Mouse (Mus musculus) neural tube, embryonic 12.5 days (tissue): ENCODE data around the gene Rbm19. TPM values are rescaled to one million over a fixed set of nuclear protein-coding genes. Genes with fewer than 3 reads are reported as not detected.

Experiments
- ATAC-seq: fragments of 200-750 bp; cut with Nextera tagmentation; 2 replicates; pipeline ENCODE4 v1.8.0; 2017; ENCODE audit warnings: low read depth, mild to moderate bottlenecking, moderate TSS enrichment, moderate library complexity; ENCODE audit not compliant: low FRiP score
- H3K27ac ChIP-seq: fragments of 300-500 bp; sonication (generic); 2 replicates; pipeline ENCODE4 v1.5.1; 2016
- H3K27me3 ChIP-seq: fragments of 300-500 bp; sonication (generic); replicated peaks from 2 replicates; pipeline ENCODE4 v1.6.1; 2016; ENCODE audit warnings: mild to moderate bottlenecking
- H3K36me3 ChIP-seq: fragments of 300-500 bp; sonication (generic); 2 replicates; pipeline ENCODE4 v1.6.1; 2016; ENCODE audit warnings: mild to moderate bottlenecking
- H3K4me1 ChIP-seq: fragments of 300-500 bp; sonication (generic); 2 replicates; pipeline ENCODE4 v1.6.1; 2016
- H3K4me2 ChIP-seq: fragments of 300-500 bp; sonication (generic); replicated peaks from 2 replicates; pipeline ENCODE4 v1.6.1; 2016; ENCODE audit warnings: mild to moderate bottlenecking
- H3K4me3 ChIP-seq: fragments of 300-500 bp; sonication (generic); 2 replicates; pipeline ENCODE4 v1.5.1; 2016
- H3K9ac ChIP-seq: fragments of 300-500 bp; sonication (generic); 2 replicates; pipeline ENCODE4 v1.6.1; 2016; ENCODE audit warnings: mild to moderate bottlenecking
- H3K9me3 ChIP-seq: fragments of 300-500 bp; sonication (generic); 2 replicates; pipeline ENCODE4 v1.6.1; 2016; ENCODE audit warnings: mild to moderate bottlenecking
- WGBS: fragments of 180-500 bp; shearing (Covaris S2); methylation state at CpG from one replicate; pipeline ENCODE4 v1.1.7; 2016; 5-methylcytosine and 5-hydroxymethylcytosine counted together
- polyA plus RNA-seq: library from polyadenylated mRNA; unstranded; fragments of >200 nt; fragmentation: Nextera tagmentation; extraction: Ambion mirVana; gene quantifications from 2 replicates; pipeline ENCODE4 v1.2.1, GENCODE M21; 2016

Rbm19 gene
- polyA plus RNA-seq, 1 experiment from 2014 or later: 27.4 TPM

DNA sequence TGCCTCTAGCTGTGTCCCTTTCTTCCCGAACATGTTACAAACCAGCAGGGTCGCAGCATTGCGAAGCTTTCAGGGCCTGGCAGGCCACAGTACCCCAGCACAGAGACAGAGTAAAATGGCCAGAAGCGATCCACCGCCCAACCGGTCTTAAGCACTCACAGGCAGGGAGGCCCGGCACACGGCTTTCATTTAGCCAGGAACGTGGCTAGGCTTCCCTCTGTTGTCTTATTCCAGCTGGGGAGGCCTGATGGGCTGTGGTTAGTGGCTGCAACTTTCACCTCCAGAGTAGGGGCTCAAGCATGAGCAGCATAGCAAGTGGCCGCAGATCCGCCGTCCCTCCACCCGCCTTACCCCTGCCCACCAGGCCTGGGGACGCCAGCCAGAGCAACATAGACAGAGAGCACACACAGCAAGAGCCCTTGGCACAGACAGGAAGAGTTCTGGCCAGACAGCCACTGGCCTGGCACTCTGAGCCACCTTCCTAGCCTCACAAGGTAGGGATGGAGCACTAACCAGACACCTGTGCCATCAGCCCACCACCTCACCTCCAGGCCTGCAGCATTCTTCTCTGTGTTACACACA lies 73.8 kb downstream of the Rbm19 start:
- no peak for ATAC-seq
- H3K9ac ChIP-seq: 0 out of 2 replicates have a peak overlapping the region, but pooled peaks have one; percentile 26
- 85% methylated on average over 14 of the region's 14 CpGs for WGBS

DNA sequence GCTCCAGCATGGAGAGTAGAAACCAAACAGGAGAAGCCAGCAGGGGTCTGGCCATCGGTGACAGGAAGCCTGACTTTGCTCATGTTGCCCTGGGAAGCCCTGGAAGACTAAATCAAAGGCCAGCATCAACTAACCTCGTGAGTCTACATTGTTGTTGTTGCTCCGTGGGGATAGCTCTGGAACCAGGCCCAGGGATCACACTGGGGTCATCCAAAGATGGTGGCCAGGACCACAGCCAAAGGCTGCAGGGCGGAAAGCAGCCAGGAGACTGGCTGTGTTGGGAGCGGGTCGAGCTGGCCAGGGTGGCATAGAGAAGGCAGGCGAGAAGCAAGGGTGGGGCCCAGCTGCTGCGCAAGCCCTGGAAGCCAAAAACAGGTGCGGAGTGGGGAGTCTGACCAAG lies 75.4 kb downstream of the Rbm19 start:
- Histone ChIP-seq H3K9ac (no peak overlapping the region), H3K27me3 (no peaks in the 10 kb centered on the region), H3K4me1 (peaks cover 39% of the 10 kb centered on the region), H3K4me3 (no peak overlapping the region), H3K27ac (no peak overlapping the region), H3K9me3 (no peaks in the 10 kb centered on the region), H3K36me3 (no peaks in the 10 kb centered on the region), H3K4me2 (no peak overlapping the region)
- ATAC-seq: no peak
- WGBS: 91% methylated on average over 9 of the region's 9 CpGs

More for the DNA sequence above, 73.8 kb downstream of the Rbm19 start:
- H3K36me3 ChIP-seq: no peaks in the 10 kb centered on the region
- H3K4me3 ChIP-seq: no peak overlapping the region
- no peak overlapping the region for H3K27ac ChIP-seq
- H3K9me3 ChIP-seq: no peaks in the 10 kb centered on the region
- no peaks in the 10 kb centered on the region for H3K27me3 ChIP-seq
- no peak overlapping the region for H3K4me2 ChIP-seq
- H3K4me1 ChIP-seq: peaks cover 24% of the 10 kb centered on the region

DNA sequence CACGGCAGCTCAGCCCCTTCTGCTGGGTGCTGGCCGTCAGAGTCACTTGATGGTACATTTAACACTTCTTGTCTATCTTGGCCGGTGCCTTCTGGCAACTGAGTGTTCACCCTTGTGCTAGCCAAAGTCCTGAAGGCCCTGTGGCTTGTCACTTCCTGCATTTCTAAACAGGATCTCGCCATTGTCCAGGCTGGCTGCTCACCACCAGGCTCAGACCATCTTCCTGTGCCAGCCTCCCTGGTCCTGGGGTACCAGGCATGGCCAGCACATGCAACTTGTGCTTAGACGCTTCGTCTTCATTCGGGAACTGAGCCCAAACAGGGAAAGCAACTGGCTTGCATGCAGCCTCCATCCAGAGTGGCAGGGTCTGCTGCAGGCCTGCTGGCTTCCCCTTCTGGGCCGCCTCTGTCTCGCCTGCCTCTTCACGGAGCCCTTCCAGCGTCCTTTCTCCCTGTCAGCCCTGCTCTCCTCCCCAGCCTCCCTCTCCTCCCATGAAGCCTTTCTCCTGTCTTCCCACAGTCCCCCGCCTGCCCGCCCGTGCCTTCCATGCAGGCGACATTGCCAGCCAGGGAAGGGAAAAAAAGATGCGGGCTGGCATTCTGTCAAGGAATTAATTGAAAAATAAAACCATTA lies 78.2 kb downstream of the Rbm19 start:
- peak overlapping the region; percentile 46 for H3K27ac ChIP-seq
- H3K4me3 ChIP-seq: no peak overlapping the region
- 66% methylated on average over 16 of the region's 16 CpGs for WGBS
- H3K4me2 ChIP-seq: no peak overlapping the region
- no peaks in the 10 kb centered on the region for H3K9me3 ChIP-seq
- 0 out of 2 replicates have a peak, but pooled peaks cover 8% of the 10 kb centered on the region for H3K36me3 ChIP-seq
- no peak for ATAC-seq
- peaks cover 40% of the 10 kb centered on the region for H3K4me1 ChIP-seq
- H3K9ac ChIP-seq: no peak overlapping the region
- H3K27me3 ChIP-seq: no peaks in the 10 kb centered on the region

DNA sequence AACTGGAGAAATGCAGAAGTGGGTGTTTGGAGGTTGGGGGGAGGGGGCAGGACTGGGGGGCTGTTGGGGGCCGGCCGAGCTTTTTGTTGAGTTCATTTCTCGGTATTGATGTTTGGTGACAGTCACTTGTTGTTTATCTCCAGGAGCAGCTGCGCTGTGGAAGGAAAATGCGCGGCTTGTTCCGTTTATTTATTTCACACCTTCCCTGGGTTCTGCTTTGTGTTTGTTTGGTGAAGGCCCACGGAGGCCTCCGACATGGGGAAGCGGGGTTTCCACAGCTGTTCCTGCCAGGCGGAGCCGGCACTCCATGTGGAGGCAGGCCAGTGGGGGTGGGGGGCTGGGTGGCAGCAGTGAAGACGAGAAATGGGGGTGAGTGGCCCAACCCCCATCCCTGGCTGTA lies 78.7 kb downstream of the Rbm19 start:
- Histone ChIP-seq H3K4me1 (peaks cover 40% of the 10 kb centered on the region), H3K9me3 (no peaks in the 10 kb centered on the region), H3K9ac (no peak overlapping the region), H3K4me2 (no peak overlapping the region), H3K27me3 (no peaks in the 10 kb centered on the region), H3K4me3 (no peak overlapping the region), H3K36me3 (peaks cover 13% of the 10 kb centered on the region), H3K27ac (peak overlapping the region; percentile 46)
- 54% methylated on average over 13 of the region's 13 CpGs for WGBS
- no peak for ATAC-seq

DNA sequence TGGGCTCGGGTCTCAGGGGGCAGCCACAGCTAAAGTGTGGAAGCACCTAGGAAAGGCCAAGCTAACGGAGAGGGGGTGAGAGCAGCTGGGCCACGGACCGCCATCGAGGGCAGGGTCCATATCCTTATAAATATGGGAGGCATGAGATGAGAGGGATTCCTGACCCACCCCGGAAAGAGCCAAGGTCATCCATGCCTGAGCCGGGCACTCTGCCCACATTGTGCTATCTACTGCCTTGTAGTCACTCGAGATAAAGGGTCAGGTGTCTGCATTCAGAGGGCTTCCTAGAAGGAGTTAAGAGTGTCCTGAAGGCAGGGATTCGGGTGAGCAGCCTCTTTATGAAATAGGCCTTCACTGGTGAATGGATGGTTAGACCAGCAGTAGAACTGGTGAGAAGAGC lies 80.6 kb downstream of the Rbm19 start:
- Histone ChIP-seq H3K27ac (no peak overlapping the region), H3K4me2 (no peak overlapping the region), H3K36me3 (peaks cover 17% of the 10 kb centered on the region), H3K9me3 (no peaks in the 10 kb centered on the region), H3K27me3 (no peaks in the 10 kb centered on the region), H3K9ac (peak overlapping the region; percentile 40), H3K4me1 (peaks cover 36% of the 10 kb centered on the region), H3K4me3 (no peak overlapping the region)
- 89% methylated on average over 9 of the region's 9 CpGs for WGBS
- ATAC-seq: no peak

DNA sequence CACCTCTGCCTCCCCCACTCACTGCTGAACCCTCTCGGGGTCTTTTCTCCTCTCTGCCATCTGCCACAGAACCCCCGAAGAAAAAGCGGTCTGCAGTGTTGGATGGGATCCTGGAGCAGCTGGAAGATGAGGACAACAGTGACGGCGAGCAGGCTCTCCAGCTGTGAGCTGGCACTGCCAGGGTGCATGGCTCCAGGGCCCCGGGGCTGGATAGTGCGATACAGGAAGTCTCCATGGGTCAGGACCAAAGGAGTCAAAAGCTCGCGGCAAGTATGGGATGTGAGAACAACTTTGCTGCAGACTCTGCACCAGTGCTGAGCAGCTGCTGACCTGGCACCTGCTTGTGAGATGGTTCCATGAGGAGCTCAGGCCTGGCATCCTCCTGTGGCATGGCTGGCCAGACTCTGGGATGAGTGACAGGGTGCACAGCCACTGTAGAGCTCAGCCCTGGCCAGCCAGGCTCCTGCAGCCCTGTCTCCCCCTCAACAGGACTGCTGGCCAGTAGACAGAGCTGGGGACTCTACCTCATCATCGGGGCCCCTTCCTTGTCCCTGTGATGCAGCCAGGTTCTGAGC lies 81.6 kb downstream of the Rbm19 start:
- 86% methylated on average over 10 of the region's 10 CpGs for WGBS
- H3K27ac ChIP-seq: no peak overlapping the region
- peaks cover 17% of the 10 kb centered on the region for H3K36me3 ChIP-seq
- H3K27me3 ChIP-seq: no peaks in the 10 kb centered on the region
- H3K4me3 ChIP-seq: no peak overlapping the region
- peaks cover 30% of the 10 kb centered on the region for H3K4me1 ChIP-seq
- H3K4me2 ChIP-seq: no peak overlapping the region
- no peak overlapping the region for H3K9ac ChIP-seq
- ATAC-seq: no peak
- H3K9me3 ChIP-seq: no peaks in the 10 kb centered on the region

DNA sequence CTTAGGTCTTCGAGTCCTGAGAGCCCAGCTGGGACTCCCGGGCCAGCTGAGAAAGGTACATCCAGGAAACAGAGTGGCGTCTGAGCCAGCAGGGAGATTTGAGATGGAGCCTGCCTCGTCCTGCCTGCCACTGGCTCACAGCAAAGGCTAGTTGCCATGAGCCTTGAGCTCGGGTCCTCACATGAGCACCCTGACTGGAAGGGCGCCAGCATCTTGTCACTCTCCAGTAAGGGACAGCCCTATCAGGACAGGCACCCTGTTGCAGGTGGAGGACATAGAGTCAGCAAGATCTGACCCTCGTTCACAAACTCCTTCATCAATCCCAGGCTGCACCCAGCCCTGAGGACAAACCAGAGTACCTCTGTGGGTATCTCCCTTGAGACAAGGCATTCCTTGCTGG lies 83.6 kb downstream of the Rbm19 start:
- no peak overlapping the region for H3K9ac ChIP-seq
- H3K27ac ChIP-seq: no peak overlapping the region
- 92% methylated on average over 7 of the region's 7 CpGs for WGBS
- peaks cover 19% of the 10 kb centered on the region for H3K4me1 ChIP-seq
- H3K9me3 ChIP-seq: no peaks in the 10 kb centered on the region
- H3K4me3 ChIP-seq: no peak overlapping the region
- peaks cover 17% of the 10 kb centered on the region for H3K36me3 ChIP-seq
- H3K27me3 ChIP-seq: no peaks in the 10 kb centered on the region
- ATAC-seq: no peak
- no peak overlapping the region for H3K4me2 ChIP-seq

DNA sequence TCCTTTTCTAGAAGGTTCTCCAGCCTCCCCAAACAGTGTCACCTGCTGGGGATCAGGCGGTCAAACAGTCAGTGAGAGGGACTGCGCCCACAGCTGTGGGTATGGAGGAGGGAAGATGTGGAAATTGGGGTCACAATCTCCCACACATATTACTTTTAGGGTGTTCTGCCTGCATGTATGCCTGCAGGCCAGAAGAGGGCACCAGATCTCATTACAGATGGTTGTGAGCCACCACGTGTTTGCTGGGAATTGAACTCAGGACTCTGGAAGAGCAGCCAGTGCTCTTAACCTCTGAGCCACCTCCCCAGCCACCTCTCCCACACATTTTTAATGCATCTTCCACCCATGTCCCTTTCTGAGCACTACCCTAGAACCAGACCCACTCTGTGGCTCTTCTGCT lies 88.1 kb downstream of the Rbm19 start:
- 83% methylated on average over 3 of the region's 3 CpGs for WGBS
- no peak overlapping the region for H3K9ac ChIP-seq
- H3K36me3 ChIP-seq: peaks cover 9% of the 10 kb centered on the region
- H3K9me3 ChIP-seq: no peaks in the 10 kb centered on the region
- no peak overlapping the region for H3K4me3 ChIP-seq
- no peak overlapping the region for H3K27ac ChIP-seq
- no peak for ATAC-seq
- no peaks in the 10 kb centered on the region; the same call in 1 of the 2 replicates for H3K27me3 ChIP-seq
- peaks cover 31% of the 10 kb centered on the region for H3K4me1 ChIP-seq
- H3K4me2 ChIP-seq: no peak overlapping the region

DNA sequence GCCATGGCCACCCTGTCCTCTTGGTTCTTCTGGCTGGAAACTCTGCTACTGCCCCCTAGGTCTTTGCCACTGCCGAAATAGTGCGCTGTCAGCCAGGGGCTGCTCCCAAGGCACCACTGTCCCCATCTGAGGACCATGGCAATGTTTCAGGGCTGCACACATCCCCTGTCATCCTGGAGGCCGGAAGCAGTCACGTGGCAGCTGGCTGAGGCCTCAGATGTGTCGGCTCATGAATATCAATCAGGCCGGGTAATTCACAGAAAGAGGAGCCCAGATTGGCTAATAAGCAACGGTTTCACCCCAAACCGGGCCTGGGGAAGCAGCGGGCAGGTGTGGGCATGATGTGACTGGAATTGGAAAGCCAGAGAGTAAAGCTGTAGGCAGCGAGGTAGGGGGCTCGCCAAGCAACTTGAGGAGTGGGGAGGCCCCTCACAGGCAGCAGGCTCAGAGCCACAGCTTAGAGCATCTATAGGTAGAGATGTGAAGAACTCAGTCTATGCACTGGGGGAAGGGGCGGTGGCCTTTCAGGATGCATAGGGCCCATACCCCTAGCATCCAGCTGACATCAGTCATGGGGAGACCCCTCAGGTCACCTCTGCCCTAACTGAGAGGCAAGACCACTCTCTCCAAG lies 90.2 kb downstream of the Rbm19 start:
- Histone ChIP-seq H3K9ac (no peak overlapping the region; the same call in 1 of the 2 replicates), H3K27ac (peak overlapping the region; percentile 32; the same call in 1 of the 2 replicates), H3K4me3 (no peak overlapping the region), H3K36me3 (no peaks in the 10 kb centered on the region), H3K4me1 (peaks cover 43% of the 10 kb centered on the region), H3K27me3 (peaks cover 4% of the 10 kb centered on the region; the same call in 1 of the 2 replicates), H3K4me2 (peak overlapping the region; percentile 12; the same call in 1 of the 2 replicates), H3K9me3 (no peaks in the 10 kb centered on the region)
- 35% methylated on average over 12 of the region's 12 CpGs for WGBS
- ATAC-seq: peak; percentile 72

DNA sequence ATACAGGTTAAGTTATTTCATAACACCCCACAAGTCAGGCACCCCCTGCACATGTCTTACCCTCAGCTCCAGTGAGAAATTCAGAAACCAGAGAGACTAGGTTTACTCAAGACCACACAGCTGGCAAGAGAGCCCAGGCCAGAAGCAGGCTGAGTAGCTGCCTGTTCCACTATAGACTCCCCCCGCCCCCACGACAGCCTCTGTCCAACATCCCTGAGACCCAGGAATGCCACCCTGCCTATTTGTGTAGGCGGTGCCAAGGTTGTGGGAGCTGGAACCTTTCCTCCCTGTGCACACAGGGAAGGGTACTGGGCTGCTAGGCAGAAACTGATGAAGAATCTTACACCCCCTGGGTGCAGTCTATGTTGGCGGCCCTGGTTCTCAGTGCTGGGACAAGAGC lies 91.2 kb downstream of the Rbm19 start:
- Histone ChIP-seq H3K9me3 (no peaks in the 10 kb centered on the region), H3K9ac (no peak overlapping the region), H3K36me3 (no peaks in the 10 kb centered on the region), H3K27me3 (peaks cover 4% of the 10 kb centered on the region; the same call in 1 of the 2 replicates), H3K4me1 (peaks cover 47% of the 10 kb centered on the region), H3K4me3 (no peak overlapping the region), H3K4me2 (no peak overlapping the region), H3K27ac (no peak overlapping the region)
- 82% methylated on average over 4 of the region's 4 CpGs for WGBS
- ATAC-seq: no peak

DNA sequence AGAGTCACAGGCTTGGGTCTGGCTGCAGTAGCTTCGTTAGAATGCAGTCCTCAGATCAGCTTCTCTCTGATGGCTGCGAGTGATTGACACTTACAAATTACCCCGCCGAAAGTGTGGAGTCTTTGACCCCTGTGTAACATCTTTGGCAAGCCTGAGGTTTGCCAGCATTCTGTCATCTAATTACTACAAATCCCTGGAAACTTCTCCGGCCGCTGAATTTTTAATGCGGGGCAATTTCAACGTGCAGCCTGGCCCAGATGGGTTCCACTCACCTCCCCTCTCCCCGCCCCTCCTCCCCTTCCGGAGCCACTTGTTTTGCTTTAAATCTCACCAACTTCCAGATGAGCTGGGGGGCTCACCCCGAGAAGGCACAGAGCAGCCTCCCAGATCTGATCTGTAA lies 94.4 kb downstream of the Rbm19 start:
- Histone ChIP-seq H3K9me3 (no peaks in the 10 kb centered on the region), H3K27ac (no peak overlapping the region), H3K36me3 (no peaks in the 10 kb centered on the region), H3K4me2 (peak overlapping the region; percentile 47), H3K9ac (0 out of 2 replicates have a peak overlapping the region, but pooled peaks have one; percentile 8), H3K4me3 (0 out of 2 replicates have a peak overlapping the region, but pooled peaks have one; percentile 4), H3K27me3 (peaks cover 4% of the 10 kb centered on the region; the same call in 1 of the 2 replicates), H3K4me1 (peaks cover 50% of the 10 kb centered on the region)
- WGBS: 5% methylated on average over 11 of the region's 11 CpGs
- ATAC-seq: no peak

DNA sequence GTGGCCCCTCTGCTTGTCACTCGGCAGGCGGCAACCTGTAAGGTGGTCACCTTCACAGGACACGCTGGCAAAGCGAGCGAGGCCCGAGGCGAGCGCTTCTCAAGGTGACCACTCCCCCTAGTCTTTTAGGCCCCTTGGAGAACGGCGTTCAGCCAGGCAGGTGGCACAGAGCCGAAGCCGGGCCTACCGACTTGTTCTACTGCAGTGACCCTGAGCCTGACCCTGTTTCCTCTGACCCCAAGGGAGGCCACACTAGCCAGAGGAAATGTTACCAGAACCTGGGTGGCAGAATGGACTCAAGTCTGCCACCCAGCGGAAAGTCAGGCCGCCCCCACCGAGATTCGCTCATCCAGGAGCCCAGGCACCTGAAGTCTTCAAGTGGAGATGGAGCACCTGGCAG lies 94.9 kb downstream of the Rbm19 start:
- no peak for ATAC-seq
- Histone ChIP-seq H3K36me3 (no peaks in the 10 kb centered on the region), H3K27me3 (peaks cover 4% of the 10 kb centered on the region; the same call in 1 of the 2 replicates), H3K9me3 (no peaks in the 10 kb centered on the region), H3K9ac (0 out of 2 replicates have a peak overlapping the region, but pooled peaks have one; percentile 8), H3K4me1 (peaks cover 45% of the 10 kb centered on the region), H3K4me3 (0 out of 2 replicates have a peak overlapping the region, but pooled peaks have one; percentile 4), H3K27ac (no peak overlapping the region), H3K4me2 (peak overlapping the region; percentile 47)
- 9% methylated on average over 17 of the region's 17 CpGs for WGBS
